Mouse (Mus musculus) heart, postnatal 0 days (tissue): ENCODE measurements around the gene Olfr1128.

Experiments used
- CTCF ChIP-seq: IDR thresholded peaks from 2 replicates; pipeline ENCODE4 v1.5.1; 2016; ENCODE audit warnings: antibody characterized with exemption, control low read depth, low read depth
- EP300 ChIP-seq: IDR thresholded peaks from 2 replicates; pipeline ENCODE4 v1.6.1; 2016; ENCODE audit warnings: antibody characterized with exemption, low read depth

GRCm38 (mm10) chr2:87515046-87515445, 30.3 kb downstream of the Olfr1128 start:
- TF ChIP-seq CTCF (no peak), EP300 (no peak)
